Mouse (Mus musculus) heart, postnatal 0 days (tissue): ENCODE data around the gene Rgs6. TPM values are rescaled to one million over a fixed set of nuclear protein-coding genes. Genes with fewer than 3 reads are reported as not detected.

Experiments used
- ATAC-seq: fragments of 200-750 bp; cut with Nextera tagmentation; 2 replicates; pipeline ENCODE4 v1.8.0; 2017; ENCODE audit warnings: low read depth, moderate number of reproducible peaks, moderate library complexity; ENCODE audit not compliant: insufficient read depth
- DNase-seq: peaks from one replicate; pipeline ENCODE4 v3.0.0-alpha.2; 2016; ENCODE audit warnings: low spot score
- H3K27ac ChIP-seq: fragments of 300-500 bp; sonication (generic); 2 replicates; pipeline ENCODE4 v1.5.1; 2014; ENCODE audit warnings: low read depth, mild to moderate bottlenecking
- H3K27me3 ChIP-seq: fragments of 300-500 bp; sonication (generic); 2 replicates; pipeline ENCODE4 v1.6.1; 2014; ENCODE audit warnings: low read length, mixed read lengths; ENCODE audit not compliant: control insufficient read depth, insufficient read depth
- H3K36me3 ChIP-seq: fragments of 300-500 bp; sonication (generic); replicated peaks from 2 replicates; pipeline ENCODE4 v1.6.1; 2014; ENCODE audit warnings: low read length, mixed read lengths; ENCODE audit not compliant: control insufficient read depth, insufficient read depth
- H3K4me1 ChIP-seq: fragments of 300-500 bp; sonication (generic); 2 replicates; pipeline ENCODE4 v1.6.1; 2014; ENCODE audit warnings: antibody characterized with exemption; ENCODE audit not compliant: control insufficient read depth, insufficient read depth
- H3K4me2 ChIP-seq: fragments of 300-500 bp; sonication (generic); 2 replicates; pipeline ENCODE4 v1.6.1; 2014; ENCODE audit warnings: low read depth, mild to moderate bottlenecking, low read length, moderate library complexity
- H3K4me3 ChIP-seq: fragments of 300-500 bp; sonication (generic); 2 replicates; pipeline ENCODE4 v1.5.1; 2014; ENCODE audit warnings: low read depth, low read length
- H3K9ac ChIP-seq: fragments of 300-500 bp; sonication (generic); replicated peaks from 2 replicates; pipeline ENCODE4 v1.6.1; 2014; ENCODE audit warnings: low read depth, low read length, mixed read lengths
- H3K9me3 ChIP-seq: fragments of 300-500 bp; sonication (generic); replicated peaks from 2 replicates; pipeline ENCODE4 v1.6.1; 2016; ENCODE audit warnings: low read length; ENCODE audit not compliant: control insufficient read depth
- CTCF ChIP-seq: IDR thresholded peaks from 2 replicates; pipeline ENCODE4 v1.5.1; 2016; ENCODE audit warnings: antibody characterized with exemption, control low read depth, low read depth
- EP300 ChIP-seq: IDR thresholded peaks from 2 replicates; pipeline ENCODE4 v1.6.1; 2016; ENCODE audit warnings: antibody characterized with exemption, low read depth
- WGBS: fragments of 180-500 bp; shearing (Covaris S2); extraction: QIAGEN DNeasy Blood & Tissue Kit; methylation state at CpG from one replicate; pipeline ENCODE4 v1.1.7; 2014; 5-methylcytosine and 5-hydroxymethylcytosine counted together
- polyA plus RNA-seq: library from polyadenylated mRNA; unstranded; fragments of >200 nt; fragmentation: Nextera tagmentation; extraction: Ambion mirVana; gene quantifications from 2 replicates; pipeline ENCODE4 v1.2.1, GENCODE M21; 2015
- total RNA-seq: library from RNA; depleted of rRNA; stranded (reverse); fragments of >200 nt; gene quantifications from 2 replicates; pipeline ENCODE4 v1.2.3, GENCODE M21; 2014; ENCODE audit warnings: low replicate concordance

Rgs6 gene
- total and polyA plus RNA-seq, 2 experiments from 2014 or later: 12.1 to 16.5 TPM

GRCm38 (mm10) chr12:82921287-82922015, 333.4 kb downstream of the Rgs6 start:
- WGBS: 91% methylated on average over 20 of the region's 20 CpGs
- H3K27ac ChIP-seq: no peak overlapping the region
- no peak overlapping the region for H3K9ac ChIP-seq
- no peaks in the 10 kb centered on the region for H3K36me3 ChIP-seq
- no peak overlapping the region for H3K4me3 ChIP-seq
- ATAC-seq (no peak), DNase-seq (no peak)
- H3K4me2 ChIP-seq: no peak overlapping the region
- no peaks in the 10 kb centered on the region for H3K9me3 ChIP-seq
- H3K4me1 ChIP-seq: peaks cover 10% of the 10 kb centered on the region; the same call in 1 of the 2 replicates
- no peaks in the 10 kb centered on the region for H3K27me3 ChIP-seq
- no peak for TF ChIP-seq EP300
- TF ChIP-seq CTCF: no peak

- H3K27ac ChIP-seq: no peak overlapping the region
- no peaks in the 10 kb centered on the region for H3K36me3 ChIP-seq
- DNase-seq: no peak
- no peaks in the 10 kb centered on the region for H3K27me3 ChIP-seq
- no peak overlapping the region for H3K4me2 ChIP-seq
- WGBS: 84% methylated on average over 4 of the region's 4 CpGs
- H3K9ac ChIP-seq: no peak overlapping the region
- no peak overlapping the region for H3K4me3 ChIP-seq
- H3K4me1 ChIP-seq: peaks cover 10% of the 10 kb centered on the region; the same call in 1 of the 2 replicates
- TF ChIP-seq CTCF (no peak), EP300 (no peak)
- no peaks in the 10 kb centered on the region for H3K9me3 ChIP-seq
- ATAC-seq: no peak
Measured at GRCm38 (mm10) chr12:82922856-82923506, 334.9 kb downstream of the Rgs6 start.

- Histone ChIP-seq H3K9me3 (no peaks in the 10 kb centered on the region), H3K4me2 (peak overlapping the region; percentile 32), H3K4me1 (peaks cover 22% of the 10 kb centered on the region), H3K36me3 (no peaks in the 10 kb centered on the region), H3K9ac (no peak overlapping the region), H3K27me3 (no peaks in the 10 kb centered on the region), H3K4me3 (0 out of 2 replicates have a peak overlapping the region, but pooled peaks have one; percentile 8), H3K27ac (peak overlapping the region; percentile 88)
- TF ChIP-seq CTCF (no peak), EP300 (peak; percentile 49; the same call in 1 of the 2 replicates)
- 27% methylated on average over 14 of the region's 14 CpGs for WGBS
- ATAC-seq (peak; percentile 75), DNase-seq (peak; percentile 76)
Measured at GRCm38 (mm10) chr12:82932706-82933461, 344.8 kb downstream of the Rgs6 start.

- Histone ChIP-seq H3K27me3 (no peaks in the 10 kb centered on the region), H3K9ac (no peak overlapping the region), H3K4me2 (no peak overlapping the region), H3K4me1 (peaks cover 22% of the 10 kb centered on the region), H3K36me3 (no peaks in the 10 kb centered on the region), H3K27ac (peak overlapping the region; percentile 86), H3K9me3 (no peaks in the 10 kb centered on the region), H3K4me3 (no peak overlapping the region)
- DNase-seq (peak; percentile 89), ATAC-seq (peak; percentile 90)
- TF ChIP-seq CTCF (no peak), EP300 (peak; percentile 79)
- 49% methylated on average over 6 of the region's 6 CpGs for WGBS
Measured at GRCm38 (mm10) chr12:82935121-82935762, 347.1 kb downstream of the Rgs6 start.

- ATAC-seq (no peak), DNase-seq (no peak)
- Histone ChIP-seq H3K4me2 (no peak overlapping the region), H3K9me3 (no peaks in the 10 kb centered on the region), H3K36me3 (no peaks in the 10 kb centered on the region), H3K9ac (no peak overlapping the region), H3K4me1 (peaks cover 22% of the 10 kb centered on the region), H3K27ac (peak overlapping the region; percentile 86), H3K4me3 (no peak overlapping the region), H3K27me3 (no peaks in the 10 kb centered on the region)
- WGBS: 26% methylated on average over 1 of the region's 1 CpGs
- TF ChIP-seq EP300: no peak
- no peak for TF ChIP-seq CTCF
Measured at GRCm38 (mm10) chr12:82935767-82936166, 347.7 kb downstream of the Rgs6 start.
